Mouse (Mus musculus) limb, embryonic 13.5 days (tissue): Measurements from ENCODE around the gene Hace1. TPM values are rescaled to one million over a fixed set of nuclear protein-coding genes. Genes with fewer than 3 reads are reported as not detected.
A peak's percentile ranks its signal among the peaks of the same experiment; 100 is the strongest.
"Not testable (repeated sequence)": the region's sequence is repeated elsewhere in the genome, so short reads cannot be mapped to it uniquely, and the experiment has no call there.

Source experiments
- ATAC-seq: fragments of 200-750 bp; cut with Nextera tagmentation; 2 replicates; pipeline ENCODE4 v1.8.0; 2017; ENCODE audit warnings: low read depth, moderate number of reproducible peaks, moderate TSS enrichment; ENCODE audit not compliant: low FRiP score
- H3K27ac ChIP-seq: fragments of 300-500 bp; sonication (generic); 2 replicates; pipeline ENCODE4 v1.5.1; 2015; ENCODE audit warnings: inconsistent platforms, mild to moderate bottlenecking, moderate library complexity
- H3K27me3 ChIP-seq: fragments of 300-500 bp; sonication (generic); 2 replicates; pipeline ENCODE4 v1.6.1; 2015; ENCODE audit warnings: mild to moderate bottlenecking, inconsistent platforms
- H3K36me3 ChIP-seq: fragments of 300-500 bp; sonication (generic); 2 replicates; pipeline ENCODE4 v1.6.1; 2015; ENCODE audit warnings: inconsistent platforms, mild to moderate bottlenecking, moderate library complexity
- H3K4me1 ChIP-seq: fragments of 300-500 bp; sonication (generic); 2 replicates; pipeline ENCODE4 v1.6.1; 2015; ENCODE audit warnings: inconsistent platforms
- H3K4me2 ChIP-seq: fragments of 300-500 bp; sonication (generic); replicated peaks from 2 replicates; pipeline ENCODE4 v1.6.1; 2015; ENCODE audit warnings: inconsistent platforms, mild to moderate bottlenecking, moderate library complexity
- H3K4me3 ChIP-seq: fragments of 300-500 bp; sonication (generic); 2 replicates; pipeline ENCODE4 v1.5.1; 2015; ENCODE audit warnings: moderate library complexity, mild to moderate bottlenecking, inconsistent platforms
- H3K9ac ChIP-seq: fragments of 300-500 bp; sonication (generic); 2 replicates; pipeline ENCODE4 v1.6.1; 2015; ENCODE audit warnings: mild to moderate bottlenecking, inconsistent platforms
- H3K9me3 ChIP-seq: fragments of 300-500 bp; sonication (generic); 2 replicates; pipeline ENCODE4 v1.6.1; 2016; ENCODE audit warnings: inconsistent platforms
- WGBS: fragments of 180-500 bp; shearing (Covaris S2); methylation state at CpG from one replicate; pipeline ENCODE4 v1.1.7; 2015; 5-methylcytosine and 5-hydroxymethylcytosine counted together
- polyA plus RNA-seq: library from polyadenylated mRNA; unstranded; fragments of >200 nt; fragmentation: Nextera tagmentation; extraction: Ambion mirVana; gene quantifications from 2 replicates; pipeline ENCODE4 v1.2.1, GENCODE M21; 2015

The Hace1 gene
- 19.9 and 20.1 TPM in 2 replicates for polyA plus RNA-seq

DNA sequence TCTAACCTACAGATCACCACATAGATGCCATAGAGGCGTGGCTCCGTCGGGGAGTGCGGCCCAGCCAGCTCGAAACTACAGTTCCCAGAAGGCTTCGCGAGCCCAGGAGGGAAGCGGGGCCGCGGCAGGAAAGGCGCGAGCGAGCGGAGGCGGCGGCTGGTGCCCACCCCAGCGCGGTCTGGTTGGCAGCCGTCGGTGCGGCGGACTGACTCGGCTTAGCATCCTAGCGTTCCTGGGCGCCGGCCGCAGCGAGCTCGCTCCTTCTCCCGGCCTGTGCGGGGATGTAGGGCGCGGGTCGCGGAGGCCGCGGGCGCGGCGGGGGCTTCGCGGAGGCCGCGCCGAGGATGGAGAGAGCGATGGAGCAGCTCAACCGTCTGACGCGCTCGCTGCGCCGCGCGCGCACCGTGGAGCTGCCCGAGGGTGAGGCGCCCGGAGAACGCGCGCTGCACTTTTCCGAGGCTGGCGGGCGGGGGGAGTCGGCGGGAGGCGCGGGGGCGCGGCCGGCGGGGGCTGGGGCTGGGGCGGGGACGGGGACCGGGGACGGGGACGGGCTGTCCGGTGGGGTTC lies at the start of gene Hace1:
TSS of gene Hace1 (plus strand) at position 99 of the 567 bp plus-strand sequence.
- Histone ChIP-seq H3K27ac (peak within 1 kb of the TSS; percentile 94), H3K4me2 (peak within 1 kb of the TSS; percentile 68), H3K4me3 (peak within 1 kb of the TSS; percentile 78), H3K4me1 (no peaks in the 10 kb centered on the region), H3K9me3 (no peaks in the 10 kb centered on the region), H3K9ac (peak within 1 kb of the TSS; percentile 82), H3K27me3 (no peaks in the 10 kb centered on the region), H3K36me3 (no peaks in the 10 kb centered on the region)
- under 1% methylated on average over 69 of the region's 79 CpGs for WGBS
- ATAC-seq = peak; percentile 96

DNA sequence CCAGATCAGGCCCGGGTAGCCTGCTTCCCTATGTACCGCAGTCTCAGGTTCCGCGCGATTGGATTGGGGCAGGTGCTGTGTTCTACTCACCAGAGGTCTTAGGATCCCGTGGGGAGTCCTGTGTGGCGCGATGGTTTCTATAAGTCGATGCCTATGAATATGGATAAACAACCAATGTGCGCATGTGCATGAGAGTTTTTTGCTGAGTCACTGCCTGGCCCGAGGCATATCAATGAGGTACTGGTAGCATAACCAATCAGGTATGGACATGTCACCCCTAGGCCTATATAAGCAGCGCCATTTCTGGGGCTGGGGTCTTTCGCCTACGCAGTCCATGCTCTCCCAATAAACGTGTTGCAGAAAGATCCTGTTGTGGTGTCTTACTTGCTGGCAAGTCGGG lies 40.3 kb upstream of the Hace1 start:
- not testable (repeated sequence) for H3K27ac ChIP-seq, H3K4me2 ChIP-seq, H3K9me3 ChIP-seq, H3K36me3 ChIP-seq, H3K4me3 ChIP-seq, H3K4me1 ChIP-seq, ATAC-seq, H3K9ac ChIP-seq, H3K27me3 ChIP-seq
- 94% methylated on average over 16 of the region's 16 CpGs for WGBS

DNA sequence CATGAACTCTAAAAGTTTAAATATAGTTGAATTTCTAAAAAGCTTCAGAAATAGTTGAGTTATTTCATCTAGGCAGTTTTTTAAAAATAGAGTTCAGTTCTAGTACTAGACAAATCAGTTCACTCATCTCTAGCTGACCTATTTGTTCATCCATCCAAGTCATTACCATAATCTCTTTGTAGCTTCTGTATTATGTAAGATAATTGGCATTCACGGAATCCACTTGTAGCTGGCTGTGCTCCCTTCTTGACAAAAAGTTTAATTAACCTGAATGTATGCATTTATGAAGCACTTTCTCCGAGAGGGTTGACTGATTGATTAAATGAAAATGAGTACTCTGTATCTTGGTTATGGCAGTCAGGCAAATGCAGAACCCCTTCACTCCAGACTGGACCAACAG lies 34.9 kb upstream of the Hace1 start:
- Histone ChIP-seq H3K9me3 (no peaks in the 10 kb centered on the region), H3K4me1 (no peaks in the 10 kb centered on the region), H3K36me3 (no peaks in the 10 kb centered on the region), H3K9ac (no peak overlapping the region), H3K4me3 (no peak overlapping the region), H3K4me2 (no peak overlapping the region), H3K27ac (no peak overlapping the region), H3K27me3 (no peaks in the 10 kb centered on the region)
- WGBS = 78% methylated on average over 2 of the region's 2 CpGs
- ATAC-seq = no peak

DNA sequence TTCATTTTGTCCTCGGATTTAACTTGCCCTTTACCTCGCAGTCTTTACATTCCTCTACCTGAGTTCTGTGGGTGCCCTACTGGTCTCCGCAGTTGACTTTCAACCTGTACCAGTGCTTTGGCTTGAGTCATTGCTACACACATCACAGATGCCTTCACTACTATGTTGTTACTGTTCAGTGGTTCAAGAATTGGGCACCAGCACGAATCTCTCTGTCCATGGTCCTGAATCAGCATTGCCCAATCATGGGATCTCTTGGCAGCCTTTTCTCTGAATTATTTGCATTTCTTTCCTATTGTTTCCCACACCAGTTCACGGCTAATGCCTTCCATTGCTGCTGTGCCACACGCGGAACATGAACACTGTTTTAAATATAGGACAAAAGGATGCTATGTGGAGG lies 30.8 kb upstream of the Hace1 start:
- WGBS = 45% methylated on average over 7 of the region's 7 CpGs

DNA sequence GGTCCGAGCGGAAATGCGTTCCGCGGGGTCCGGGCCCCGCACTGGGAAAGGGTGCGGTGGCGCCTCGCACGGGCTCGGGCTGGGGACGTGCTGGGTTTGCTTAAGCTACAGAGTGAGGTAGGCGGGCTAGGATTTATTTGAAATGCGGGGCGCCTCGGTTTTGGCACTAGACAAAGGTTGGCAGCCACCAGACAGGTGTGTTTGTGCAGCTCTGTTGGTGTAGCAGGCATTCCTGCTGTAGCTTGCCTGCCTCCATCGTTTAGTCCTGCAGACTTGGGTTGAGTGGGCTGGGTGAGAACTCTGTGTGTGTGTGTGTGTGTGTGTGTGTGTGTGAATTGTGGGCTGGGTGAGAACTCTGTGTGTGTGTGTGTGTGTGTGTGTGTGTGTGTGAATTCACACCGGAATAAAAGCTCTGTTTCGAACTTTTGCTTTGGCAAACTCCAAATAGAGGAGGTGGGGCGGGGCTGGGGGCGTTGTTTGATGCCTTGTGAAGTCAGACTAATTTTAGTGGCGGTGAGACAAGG lies 731 bp downstream of the Hace1 start:
- Histone ChIP-seq H3K36me3 (no peaks in the 10 kb centered on the region), H3K4me3 (peak overlapping the region; percentile 78), H3K4me2 (peak overlapping the region; percentile 68), H3K9me3 (no peaks in the 10 kb centered on the region), H3K4me1 (no peaks in the 10 kb centered on the region), H3K27me3 (no peaks in the 10 kb centered on the region), H3K9ac (peak overlapping the region; percentile 82), H3K27ac (peak overlapping the region; percentile 94)
- ATAC-seq = peak; percentile 71
- WGBS = 1% methylated on average over 23 of the region's 23 CpGs

More for the DNA sequence above, 30.8 kb upstream of the Hace1 start:
- no peak overlapping the region for H3K27ac ChIP-seq
- peaks cover 17% of the 10 kb centered on the region; the same call in 1 of the 2 replicates for H3K9me3 ChIP-seq
- H3K27me3 ChIP-seq = no peaks in the 10 kb centered on the region
- ATAC-seq = peak; percentile 79
- H3K36me3 ChIP-seq = no peaks in the 10 kb centered on the region
- H3K9ac ChIP-seq = no peak overlapping the region
- no peak overlapping the region for H3K4me2 ChIP-seq
- no peak overlapping the region for H3K4me3 ChIP-seq
- H3K4me1 ChIP-seq = no peaks in the 10 kb centered on the region

DNA sequence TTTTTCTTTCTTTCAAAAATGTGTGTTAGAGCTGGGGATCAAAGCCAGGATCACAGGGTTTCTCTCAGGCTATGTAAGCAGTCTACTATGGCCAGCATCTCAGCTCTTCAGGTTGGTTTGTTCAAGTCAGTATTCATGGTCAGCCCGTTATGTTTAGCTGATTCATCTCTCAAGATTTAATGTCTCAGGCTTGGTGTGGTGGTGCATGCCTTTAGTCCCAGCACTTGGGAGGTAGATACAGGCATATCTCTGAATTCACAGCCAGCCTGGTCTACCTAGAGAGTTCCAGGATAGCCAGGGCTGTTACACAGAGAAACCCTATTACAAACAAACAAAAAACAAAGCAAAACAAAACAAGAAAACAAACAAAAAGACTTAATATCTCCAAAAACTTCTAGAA lies 5.7 kb downstream of the Hace1 start:
- Histone ChIP-seq H3K4me2 (no peak overlapping the region), H3K4me1 (no peaks in the 10 kb centered on the region), H3K4me3 (no peak overlapping the region), H3K9me3 (no peaks in the 10 kb centered on the region), H3K27ac (no peak overlapping the region), H3K9ac (no peak overlapping the region), H3K27me3 (no peaks in the 10 kb centered on the region), H3K36me3 (no peaks in the 10 kb centered on the region)
- ATAC-seq = no peak
- WGBS = 92% methylated on average over 1 of the region's 1 CpGs

DNA sequence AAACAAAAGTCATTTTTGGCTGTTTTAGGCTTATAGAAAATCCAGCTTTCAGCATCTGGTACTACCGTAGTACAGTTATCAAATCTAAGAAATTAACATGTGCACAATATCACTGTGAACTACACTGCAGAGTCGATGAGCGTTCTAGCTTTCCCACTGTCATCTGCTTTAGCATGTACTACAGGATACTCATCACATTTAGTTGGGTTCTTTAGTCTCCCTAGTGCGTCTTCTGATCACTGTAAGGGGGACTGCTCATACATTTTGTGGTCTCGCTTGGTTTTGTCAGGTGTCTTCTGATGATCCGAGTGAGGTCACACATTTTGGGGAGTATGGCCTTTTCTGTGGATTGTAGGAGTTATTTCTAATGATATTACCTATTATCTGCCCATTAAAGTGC lies 6.2 kb downstream of the Hace1 start:
- H3K9ac ChIP-seq = no peak overlapping the region
- H3K27me3 ChIP-seq = no peaks in the 10 kb centered on the region
- 96% methylated on average over 6 of the region's 6 CpGs for WGBS
- ATAC-seq = no peak
- no peaks in the 10 kb centered on the region for H3K4me1 ChIP-seq
- H3K4me2 ChIP-seq = no peak overlapping the region
- H3K27ac ChIP-seq = no peak overlapping the region
- no peak overlapping the region for H3K4me3 ChIP-seq
- no peaks in the 10 kb centered on the region for H3K9me3 ChIP-seq
- H3K36me3 ChIP-seq = no peaks in the 10 kb centered on the region

DNA sequence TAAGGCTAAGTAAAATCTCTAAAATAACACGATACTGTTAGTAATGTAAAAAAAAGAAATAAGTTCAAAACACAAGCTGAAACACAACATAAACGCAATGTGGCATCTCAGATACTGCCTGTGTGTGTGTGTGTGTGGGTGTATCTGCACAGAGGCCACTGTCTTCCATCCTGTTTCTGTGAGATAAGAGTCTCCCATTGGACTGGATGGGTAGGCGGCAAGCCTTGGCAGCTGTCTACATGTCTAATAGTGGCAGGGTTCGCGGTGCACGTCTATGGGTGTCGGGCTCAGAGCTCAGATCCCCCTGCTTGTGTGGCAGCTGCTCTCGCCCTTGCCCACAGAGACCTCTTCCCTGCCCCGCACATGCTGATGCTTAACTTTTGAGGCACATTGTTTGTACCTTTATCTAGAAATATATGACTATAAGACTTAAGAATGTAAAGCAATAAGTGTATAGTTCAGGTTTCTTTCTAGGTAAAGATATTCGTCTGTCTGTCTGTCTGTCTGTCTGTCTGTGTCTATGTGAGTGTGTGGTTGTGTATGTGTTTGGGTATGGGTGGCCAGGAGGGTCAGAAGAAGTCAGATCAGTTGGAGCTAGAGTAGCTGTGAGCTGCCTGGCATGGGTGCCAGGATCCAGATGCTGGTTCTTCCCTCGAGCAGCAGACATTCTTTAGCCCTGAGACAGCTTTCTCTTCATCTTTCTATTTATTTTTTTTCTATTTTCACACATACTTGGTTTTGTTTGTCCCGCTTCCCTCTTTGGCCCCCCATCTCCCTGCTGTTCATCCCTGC lies 6.9 kb downstream of the Hace1 start:
- H3K36me3 ChIP-seq = 0 out of 2 replicates have a peak, but pooled peaks cover 2% of the 10 kb centered on the region
- no peak overlapping the region for H3K4me3 ChIP-seq
- H3K9ac ChIP-seq = no peak overlapping the region
- H3K27ac ChIP-seq = no peak overlapping the region
- H3K27me3 ChIP-seq = no peaks in the 10 kb centered on the region
- ATAC-seq = no peak
- H3K9me3 ChIP-seq = no peaks in the 10 kb centered on the region
- no peak overlapping the region for H3K4me2 ChIP-seq
- WGBS = 92% methylated on average over 12 of the region's 12 CpGs
- no peaks in the 10 kb centered on the region for H3K4me1 ChIP-seq

DNA sequence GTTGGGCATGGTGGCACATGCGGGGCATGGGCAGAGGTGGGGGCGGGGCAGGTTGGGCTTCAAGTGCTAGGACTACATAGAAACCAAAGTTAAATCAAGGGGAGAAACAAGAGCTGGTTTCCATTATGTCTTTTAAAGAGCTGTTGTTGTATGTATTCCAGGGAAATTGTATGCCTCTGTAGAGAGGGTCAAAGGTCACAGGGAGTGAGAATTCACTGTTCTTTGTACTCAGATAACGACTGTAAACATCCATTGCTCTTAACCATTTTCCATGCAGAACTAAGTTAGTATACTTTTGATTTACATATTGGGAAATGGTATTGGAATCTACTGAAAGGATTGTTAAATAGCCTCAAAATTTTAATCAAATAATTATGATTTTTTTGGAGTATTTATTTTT lies 28.2 kb downstream of the Hace1 start:
- Histone ChIP-seq H3K27ac (no peak overlapping the region), H3K36me3 (peaks cover 26% of the 10 kb centered on the region), H3K27me3 (no peaks in the 10 kb centered on the region), H3K9me3 (no peaks in the 10 kb centered on the region), H3K4me3 (no peak overlapping the region), H3K9ac (no peak overlapping the region), H3K4me2 (no peak overlapping the region), H3K4me1 (no peaks in the 10 kb centered on the region)
- ATAC-seq = no peak
- 71% methylated on average over 3 of the region's 3 CpGs for WGBS

DNA sequence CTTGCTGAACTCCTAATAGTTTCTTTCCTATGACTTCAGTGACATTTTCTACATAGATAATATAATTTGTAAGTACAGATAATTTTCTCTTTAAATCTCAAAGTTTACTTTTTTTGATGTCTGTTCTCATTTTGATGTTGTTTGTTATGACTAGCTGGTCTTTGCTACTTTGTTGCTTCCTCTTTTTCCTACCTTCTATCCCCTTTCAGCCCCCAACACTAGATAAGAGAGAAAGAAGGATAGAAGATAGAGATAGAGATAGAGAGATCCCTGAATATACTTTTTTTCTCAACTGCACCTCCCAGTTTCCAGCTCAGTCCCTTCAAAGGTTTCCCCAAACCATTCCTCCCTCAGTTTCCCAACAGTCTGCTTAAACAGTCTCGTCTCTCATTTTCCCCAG lies 33.1 kb downstream of the Hace1 start:
- Histone ChIP-seq H3K27ac (no peak overlapping the region), H3K4me3 (no peak overlapping the region), H3K9me3 (no peaks in the 10 kb centered on the region), H3K4me1 (no peaks in the 10 kb centered on the region), H3K36me3 (peaks cover 33% of the 10 kb centered on the region), H3K27me3 (no peaks in the 10 kb centered on the region), H3K4me2 (no peak overlapping the region), H3K9ac (no peak overlapping the region)
- ATAC-seq = no peak
- 78% methylated on average over 1 of the region's 1 CpGs for WGBS

DNA sequence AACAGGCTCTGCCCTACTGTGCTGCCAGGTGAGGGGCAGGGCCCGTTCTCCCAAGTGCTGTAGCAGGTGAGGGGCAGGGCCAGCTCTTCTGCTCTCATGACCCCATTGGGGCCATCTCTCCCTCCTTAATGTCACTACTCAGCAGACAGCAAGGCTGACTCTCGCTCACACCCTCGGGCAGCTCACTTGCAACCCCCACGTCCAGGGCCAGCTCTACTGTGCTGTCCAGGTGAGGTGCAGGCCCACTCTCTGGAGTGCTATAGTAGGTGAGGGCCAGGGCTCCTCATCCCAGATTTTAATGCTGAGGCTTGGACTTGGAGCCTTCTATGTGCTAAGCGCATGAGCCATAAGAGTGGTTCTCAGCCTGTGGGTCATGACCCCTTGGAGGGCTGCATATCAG lies 38.4 kb downstream of the Hace1 start:
- Histone ChIP-seq H3K4me1 (0 out of 2 replicates have a peak, but pooled peaks cover 2% of the 10 kb centered on the region), H3K9me3 (no peaks in the 10 kb centered on the region), H3K4me2 (no peak overlapping the region), H3K27me3 (no peaks in the 10 kb centered on the region), H3K36me3 (peaks cover 20% of the 10 kb centered on the region), H3K27ac (no peak overlapping the region), H3K4me3 (no peak overlapping the region), H3K9ac (no peak overlapping the region)
- no peak for ATAC-seq
- 92% methylated on average over 5 of the region's 5 CpGs for WGBS

DNA sequence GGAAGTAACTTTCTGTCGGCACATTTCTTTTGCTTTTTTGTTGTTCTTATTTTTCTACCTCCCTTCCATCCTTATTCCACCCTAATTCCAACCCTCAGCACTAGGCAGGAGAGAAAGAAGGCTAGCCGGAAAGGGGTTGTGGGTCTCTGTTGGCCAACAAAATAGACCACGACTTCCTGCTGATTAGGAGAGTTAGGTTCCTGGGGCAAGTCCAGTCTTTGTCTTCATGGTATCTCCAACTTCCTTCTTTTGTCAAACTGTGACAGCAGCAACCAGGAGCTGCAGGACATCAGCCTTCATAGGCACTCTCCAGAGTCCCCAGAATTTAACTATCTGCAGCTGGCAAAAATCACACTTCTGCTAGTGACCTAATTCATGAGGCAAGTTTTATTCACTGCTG lies 41.4 kb downstream of the Hace1 start:
- no peaks in the 10 kb centered on the region for H3K27me3 ChIP-seq
- no peak overlapping the region for H3K9ac ChIP-seq
- ATAC-seq = no peak
- H3K4me2 ChIP-seq = no peak overlapping the region
- 0 out of 2 replicates have a peak, but pooled peaks cover 2% of the 10 kb centered on the region for H3K4me1 ChIP-seq
- peaks cover 14% of the 10 kb centered on the region for H3K36me3 ChIP-seq
- H3K9me3 ChIP-seq = no peaks in the 10 kb centered on the region
- H3K27ac ChIP-seq = no peak overlapping the region
- H3K4me3 ChIP-seq = no peak overlapping the region
- WGBS = 74% methylated on average over 3 of the region's 3 CpGs
